Mouse (Mus musculus) midbrain, embryonic 14.5 days (tissue): ENCODE data around the gene Itgal. TPM values are rescaled to one million over a fixed set of nuclear protein-coding genes. Genes with fewer than 3 reads are reported as not detected.
A peak's percentile ranks its signal among the peaks of the same experiment; 100 is the strongest.
"Not testable (repeated sequence)": the region's sequence is repeated elsewhere in the genome, so short reads cannot be mapped to it uniquely, and the experiment has no call there.

Experiments
- ATAC-seq: fragments of 200-750 bp; cut with Nextera tagmentation; 2 replicates; pipeline ENCODE4 v1.8.0; 2017; ENCODE audit warnings: moderate number of reproducible peaks, moderate library complexity; ENCODE audit not compliant: low FRiP score, low TSS enrichment
- DNase-seq: peaks from one replicate; pipeline ENCODE4 v3.0.0-alpha.2; 2015
- H3K27ac ChIP-seq: fragments of 300-500 bp; sonication (generic); replicated peaks from 2 replicates; pipeline ENCODE4 v1.5.1; 2014; ENCODE audit warnings: mild to moderate bottlenecking, low read depth, low read length, moderate library complexity
- H3K27me3 ChIP-seq: fragments of 300-500 bp; sonication (generic); 2 replicates; pipeline ENCODE4 v1.6.1; 2014; ENCODE audit warnings: low read length, control low read depth, mixed read lengths; ENCODE audit not compliant: control insufficient read depth, insufficient read depth
- H3K36me3 ChIP-seq: fragments of 300-500 bp; sonication (generic); 2 replicates; pipeline ENCODE4 v1.6.1; 2014; ENCODE audit warnings: low read length, control low read depth; ENCODE audit not compliant: control insufficient read depth, insufficient read depth
- H3K4me1 ChIP-seq: fragments of 300-500 bp; sonication (generic); 2 replicates; pipeline ENCODE4 v1.6.1; 2014; ENCODE audit warnings: mild to moderate bottlenecking, antibody characterized with exemption, low read length, control low read depth; ENCODE audit not compliant: control insufficient read depth, insufficient read depth
- H3K4me2 ChIP-seq: fragments of 300-500 bp; sonication (generic); 2 replicates; pipeline ENCODE4 v1.6.1; 2014; ENCODE audit warnings: mild to moderate bottlenecking, low read length, moderate library complexity
- H3K4me3 ChIP-seq: fragments of 300-500 bp; sonication (generic); replicated peaks from 2 replicates; pipeline ENCODE4 v1.5.1; 2014; ENCODE audit warnings: low read depth, low read length
- H3K9ac ChIP-seq: fragments of 300-500 bp; sonication (generic); replicated peaks from 2 replicates; pipeline ENCODE4 v1.6.1; 2014; ENCODE audit warnings: mild to moderate bottlenecking, low read length, moderate library complexity
- H3K9me3 ChIP-seq: fragments of 300-500 bp; sonication (generic); 2 replicates; pipeline ENCODE4 v1.6.1; 2016; ENCODE audit warnings: low read length, control low read depth, mixed read lengths; ENCODE audit not compliant: control insufficient read depth
- WGBS: fragments of 180-500 bp; shearing (Covaris S2); extraction: QIAGEN DNeasy Blood & Tissue Kit; methylation state at CpG from one replicate; pipeline ENCODE4 v1.1.7; 2014; 5-methylcytosine and 5-hydroxymethylcytosine counted together
- polyA plus RNA-seq: library from polyadenylated mRNA; unstranded; fragments of >200 nt; fragmentation: Nextera tagmentation; extraction: Ambion mirVana; gene quantifications from 2 replicates; pipeline ENCODE4 v1.2.1, GENCODE M21; 2014

The Itgal gene
- polyA plus RNA-seq, 1 experiment from 2014 or later = 0.39 TPM

- ATAC-seq, H3K27me3 ChIP-seq, H3K9me3 ChIP-seq, DNase-seq, H3K4me2 ChIP-seq, H3K27ac ChIP-seq, H3K4me3 ChIP-seq: not testable (repeated sequence)
- WGBS = 97% methylated on average over 6 of the region's 6 CpGs
- Histone ChIP-seq H3K4me1 (peaks cover 13% of the 10 kb centered on the region), H3K9ac (0 out of 2 replicates have a peak overlapping the region, but pooled peaks have one; percentile 20), H3K36me3 (peaks cover 24% of the 10 kb centered on the region)
Measured at GRCm38 (mm10) chr7:127341861-127342260, 45.8 kb downstream of the Itgal start.

- Histone ChIP-seq H3K9me3 (no peaks in the 10 kb centered on the region), H3K4me1 (peaks cover 14% of the 10 kb centered on the region), H3K27me3 (no peaks in the 10 kb centered on the region), H3K4me2 (no peak overlapping the region), H3K36me3 (peaks cover 24% of the 10 kb centered on the region), H3K9ac (no peak overlapping the region), H3K27ac (no peak overlapping the region), H3K4me3 (no peak overlapping the region)
- ATAC-seq (no peak), DNase-seq (peak; percentile 19)
- WGBS = 71% methylated on average over 4 of the region's 4 CpGs
Measured at GRCm38 (mm10) chr7:127342332-127342731, 46.3 kb downstream of the Itgal start.

GRCm38 (mm10) chr7:127342888-127343287 lies 46.8 kb downstream of the Itgal start:
- no peak for ATAC-seq
- Histone ChIP-seq H3K4me2 (no peak overlapping the region), H3K36me3 (peaks cover 24% of the 10 kb centered on the region), H3K27me3 (no peaks in the 10 kb centered on the region), H3K4me1 (peaks cover 14% of the 10 kb centered on the region), H3K9me3 (no peaks in the 10 kb centered on the region), H3K9ac (no peak overlapping the region), H3K4me3 (no peak overlapping the region), H3K27ac (no peak overlapping the region)
- WGBS = 93% methylated on average over 7 of the region's 7 CpGs
- no peak for DNase-seq

- no peak overlapping the region for H3K4me2 ChIP-seq
- no peak overlapping the region for H3K27ac ChIP-seq
- no peaks in the 10 kb centered on the region for H3K9me3 ChIP-seq
- H3K4me3 ChIP-seq = no peak overlapping the region
- no peak for DNase-seq
- no peak for ATAC-seq
- WGBS = 96% methylated on average over 38 of the region's 38 CpGs
- peaks cover 24% of the 10 kb centered on the region for H3K36me3 ChIP-seq
- peaks cover 14% of the 10 kb centered on the region for H3K4me1 ChIP-seq
- H3K27me3 ChIP-seq = no peaks in the 10 kb centered on the region
- H3K9ac ChIP-seq = no peak overlapping the region
Measured at GRCm38 (mm10) chr7:127343351-127344019, 47.4 kb downstream of the Itgal start.

- peaks cover 24% of the 10 kb centered on the region for H3K36me3 ChIP-seq
- DNase-seq (no peak), ATAC-seq (no peak)
- peak overlapping the region; percentile 90 for H3K4me2 ChIP-seq
- peaks cover 14% of the 10 kb centered on the region for H3K4me1 ChIP-seq
- peak overlapping the region; percentile 93 for H3K4me3 ChIP-seq
- no peaks in the 10 kb centered on the region for H3K27me3 ChIP-seq
- WGBS = 91% methylated on average over 8 of the region's 8 CpGs
- peak overlapping the region; percentile 90; the same call in 1 of the 2 replicates for H3K9ac ChIP-seq
- H3K9me3 ChIP-seq = no peaks in the 10 kb centered on the region
- no peak overlapping the region for H3K27ac ChIP-seq
Measured at GRCm38 (mm10) chr7:127344371-127344770, 48.3 kb downstream of the Itgal start.

- Histone ChIP-seq H3K4me2 (peak overlapping the region; percentile 90), H3K36me3 (peaks cover 24% of the 10 kb centered on the region), H3K27ac (peak overlapping the region; percentile 94), H3K9me3 (no peaks in the 10 kb centered on the region), H3K4me3 (peak overlapping the region; percentile 93), H3K9ac (peak overlapping the region; percentile 90), H3K4me1 (peaks cover 14% of the 10 kb centered on the region), H3K27me3 (no peaks in the 10 kb centered on the region)
- ATAC-seq (0 out of 2 replicates have a peak, but pooled peaks have one; percentile 2), DNase-seq (no peak)
- 0% methylated on average over 42 of the region's 42 CpGs for WGBS
Measured at GRCm38 (mm10) chr7:127345092-127345491, 49.0 kb downstream of the Itgal start.

GRCm38 (mm10) chr7:127345512-127346325 lies 49.7 kb downstream of the Itgal start, which contains the start of gene Zfp768:
TSS of gene Zfp768 (minus strand) at chr7:127345589.
- Histone ChIP-seq H3K9ac (peak within 1 kb of the TSS; percentile 90), H3K4me2 (peak within 1 kb of the TSS; percentile 90), H3K36me3 (peaks cover 24% of the 10 kb centered on the region), H3K27me3 (no peaks in the 10 kb centered on the region), H3K27ac (peak within 1 kb of the TSS; percentile 94), H3K9me3 (no peaks in the 10 kb centered on the region), H3K4me3 (peak within 1 kb of the TSS; percentile 93), H3K4me1 (peaks cover 14% of the 10 kb centered on the region)
- peak; percentile 94 for ATAC-seq
- DNase-seq = peak; percentile 96
- under 1% methylated on average over 74 of the region's 76 CpGs for WGBS

- Histone ChIP-seq H3K4me1 (peaks cover 14% of the 10 kb centered on the region), H3K4me3 (no peak overlapping the region)
- 9% methylated on average over 8 of the region's 8 CpGs for WGBS
Measured at GRCm38 (mm10) chr7:127346676-127347075, 50.6 kb downstream of the Itgal start.

More at GRCm38 (mm10) chr7:127346676-127347075, 50.6 kb downstream of the Itgal start:
- Histone ChIP-seq H3K36me3 (peaks cover 21% of the 10 kb centered on the region), H3K27me3 (no peaks in the 10 kb centered on the region), H3K9me3 (no peaks in the 10 kb centered on the region), H3K4me2 (peak overlapping the region; percentile 90), H3K27ac (no peak overlapping the region), H3K9ac (no peak overlapping the region)
- no peak for DNase-seq
- ATAC-seq = no peak
